Mouse (Mus musculus): ENCODE data around the gene BC034090. TPM values are rescaled to one million over a fixed set of nuclear protein-coding genes. Genes with fewer than 3 reads are reported as not detected.

Gene BC034090
- total RNA-seq, 2 experiments from 2014 or later = 3.8 to 10.3 TPM

GRCm38 (mm10) chr1:155215066-155215764, 29.0 kb downstream of the BC034090 start:
- DNase-seq = no peak

- no peak for DNase-seq
These were observed 30.3 kb downstream of the BC034090 start for GRCm38 (mm10) chr1:155213912-155214311.

GRCm38 (mm10) chr1:155212936-155213774, 31.1 kb downstream of the BC034090 start:
- DNase-seq = no peak

GRCm38 (mm10) chr1:155212493-155212892, 31.8 kb downstream of the BC034090 start:
- DNase-seq = no peak

GRCm38 (mm10) chr1:155212081-155212480, 32.2 kb downstream of the BC034090 start:
- no peak for DNase-seq

GRCm38 (mm10) chr1:155211017-155211416, 33.2 kb downstream of the BC034090 start:
- DNase-seq = no peak

GRCm38 (mm10) chr1:155210011-155210763, 34.1 kb downstream of the BC034090 start:
- peak; percentile 70 for DNase-seq

- DNase-seq = no peak
These were observed 36.4 kb downstream of the BC034090 start for GRCm38 (mm10) chr1:155207859-155208258.

GRCm38 (mm10) chr1:155205822-155206660, 38.2 kb downstream of the BC034090 start:
- DNase-seq = no peak

GRCm38 (mm10) chr1:155205311-155205710, 38.9 kb downstream of the BC034090 start:
- DNase-seq = no peak

- no peak for DNase-seq
These were observed 39.6 kb downstream of the BC034090 start for GRCm38 (mm10) chr1:155204560-155205162.

- no peak for DNase-seq
These were observed 40.3 kb downstream of the BC034090 start for GRCm38 (mm10) chr1:155203954-155204353.

- DNase-seq = no peak
These were observed 41.1 kb downstream of the BC034090 start for GRCm38 (mm10) chr1:155203101-155203500.

GRCm38 (mm10) chr1:155202472-155202871, 41.8 kb downstream of the BC034090 start:
- no peak for DNase-seq

GRCm38 (mm10) chr1:155201914-155202313, 42.3 kb downstream of the BC034090 start:
- DNase-seq = no peak

- no peak for DNase-seq
These were observed 42.8 kb downstream of the BC034090 start for GRCm38 (mm10) chr1:155201373-155201879.

GRCm38 (mm10) chr1:155200967-155201366, 43.3 kb downstream of the BC034090 start:
- no peak for DNase-seq

GRCm38 (mm10) chr1:155199522-155199921, 44.7 kb downstream of the BC034090 start:
- no peak for DNase-seq

- DNase-seq = no peak
These were observed 47.6 kb downstream of the BC034090 start for GRCm38 (mm10) chr1:155196691-155197090.

- no peak for DNase-seq
These were observed 51.4 kb downstream of the BC034090 start for GRCm38 (mm10) chr1:155192805-155193368.

- no peak for DNase-seq
These were observed 52.6 kb downstream of the BC034090 start for GRCm38 (mm10) chr1:155191671-155192070.
